Mouse (Mus musculus): ENCODE data around the gene Cacna1d.
A peak's percentile ranks its signal among the peaks of the same experiment; 100 is the strongest.

The Cacna1d gene

DNA sequence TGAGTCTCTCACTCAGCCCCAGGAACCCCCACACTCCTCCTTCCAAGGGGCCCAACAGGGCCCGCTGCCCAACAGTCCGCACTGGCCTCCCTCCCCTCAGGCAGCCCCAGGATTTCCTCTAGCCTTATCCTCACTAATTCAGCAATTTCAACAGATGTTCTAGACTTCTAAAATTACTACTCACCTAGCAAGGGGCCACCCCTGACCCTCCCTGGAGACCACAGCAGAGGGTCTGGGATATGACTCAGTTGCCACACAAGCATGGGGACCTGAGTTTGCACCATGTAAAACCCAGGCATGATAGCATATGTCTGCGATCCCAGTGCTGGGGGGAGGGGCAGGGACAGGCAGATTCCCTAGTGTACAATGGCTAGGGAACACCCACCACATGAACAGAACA, 151.1 kb downstream of the Cacna1d start:
- no peak for DNase-seq (ENCODE audit: inconsistent age in 2 of 2, low spot score in 1 of 2)

DNA sequence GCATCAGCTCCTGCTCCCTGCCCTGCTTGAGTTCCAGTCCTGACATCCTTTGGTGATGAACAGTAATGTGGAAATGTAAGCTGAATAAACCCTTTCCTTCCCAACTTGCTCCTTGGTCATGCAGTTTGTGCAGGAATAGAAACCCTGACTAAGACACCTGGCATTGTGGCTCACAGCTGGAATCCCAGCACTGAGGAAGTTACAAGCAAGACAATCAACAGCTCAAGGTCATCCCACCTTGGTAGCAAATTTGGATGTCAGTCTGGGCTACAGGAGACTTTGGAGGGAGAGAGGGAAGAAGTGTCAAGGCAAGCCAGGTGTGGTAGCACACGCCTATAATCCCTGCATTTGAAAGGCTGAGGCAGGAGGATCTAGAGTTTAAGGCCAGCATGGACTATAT, 159.4 kb downstream of the Cacna1d start:
- no peak for DNase-seq (ENCODE audit: inconsistent age in 2 of 2, low spot score in 1 of 2)

DNA sequence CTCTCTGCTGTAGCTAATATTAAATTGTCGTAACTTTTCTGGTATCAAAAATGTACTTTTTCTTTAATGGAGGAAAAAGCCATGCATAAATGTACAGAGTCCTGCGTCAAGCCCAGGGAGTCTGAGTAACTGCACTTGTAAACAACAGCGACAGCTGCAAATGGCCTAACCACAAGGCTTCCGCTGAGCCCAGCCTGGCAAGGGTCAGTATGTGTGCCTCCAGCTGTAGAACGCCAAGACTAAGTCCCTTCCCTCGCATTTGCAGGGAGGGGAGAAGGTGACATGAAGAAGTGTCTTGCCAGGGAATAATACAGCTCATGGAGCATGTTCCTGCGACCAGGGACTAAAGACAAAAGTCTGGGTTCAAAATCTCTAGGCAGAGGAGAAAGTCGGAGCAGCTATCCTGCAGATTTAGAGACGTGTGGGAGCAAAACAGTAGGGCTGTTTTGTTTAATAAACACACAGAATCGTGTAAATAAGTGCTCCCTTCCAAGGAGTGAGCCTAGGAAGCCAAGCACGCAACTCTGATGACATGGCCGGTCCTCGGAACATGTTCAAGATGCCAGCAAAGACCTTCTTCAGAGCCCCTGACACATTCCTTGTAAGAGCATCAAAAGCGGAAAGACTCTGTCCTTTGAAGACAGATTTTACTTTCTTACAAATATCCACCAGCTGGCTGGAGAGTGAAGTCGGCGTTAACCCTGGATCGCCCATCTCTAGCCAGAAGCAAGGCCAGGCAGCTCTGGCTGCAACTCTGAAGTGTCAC, 160.7 kb downstream of the Cacna1d start:
- DNase-seq (ENCODE audit: inconsistent age in 2 of 2, low spot score in 1 of 2) = peak in 1 of 2 experiments; percentile 23

DNA sequence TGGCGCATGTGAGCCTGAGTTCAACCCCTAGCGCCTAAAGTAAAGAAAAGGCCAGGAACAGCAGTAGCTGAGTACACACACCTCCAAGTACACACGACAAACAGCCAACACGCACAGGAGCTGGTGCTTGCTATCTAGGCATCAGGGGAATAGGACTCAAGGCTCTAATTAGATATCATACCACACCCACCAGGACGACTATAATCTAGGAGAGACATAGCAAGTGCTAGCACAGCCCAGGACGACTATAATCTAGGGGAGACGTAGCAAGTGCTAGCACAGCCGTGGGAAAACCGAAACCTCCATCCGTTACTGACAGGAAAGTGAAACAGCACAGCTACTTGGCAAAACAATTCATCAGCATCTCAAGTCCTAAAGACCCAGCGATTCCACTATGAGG, 162.1 kb downstream of the Cacna1d start:
- peak in 1 of 2 experiments; percentile 18 for DNase-seq (ENCODE audit: inconsistent age in 2 of 2, low spot score in 1 of 2)

DNA sequence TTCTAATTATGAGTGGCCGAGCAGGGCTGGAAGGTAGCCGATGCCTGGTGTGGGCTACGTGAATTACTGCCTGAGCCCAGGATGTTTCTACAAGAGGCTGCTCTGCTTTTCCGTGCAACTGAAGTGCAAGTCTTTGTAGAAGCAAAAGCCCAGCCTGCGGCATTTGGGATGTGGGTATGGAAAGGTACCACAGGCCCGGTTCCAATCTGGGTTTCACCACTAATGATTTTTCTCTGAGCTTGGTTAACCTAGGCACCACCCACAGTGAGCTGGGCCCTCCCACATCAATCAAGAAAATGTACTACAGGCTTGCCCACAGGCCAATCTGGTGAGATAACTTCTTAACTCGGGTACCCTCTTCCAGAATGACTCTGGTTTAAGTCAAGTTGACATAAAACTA, 163.8 kb downstream of the Cacna1d start:
- no peak for DNase-seq (ENCODE audit: inconsistent age in 2 of 2, low spot score in 1 of 2)

DNA sequence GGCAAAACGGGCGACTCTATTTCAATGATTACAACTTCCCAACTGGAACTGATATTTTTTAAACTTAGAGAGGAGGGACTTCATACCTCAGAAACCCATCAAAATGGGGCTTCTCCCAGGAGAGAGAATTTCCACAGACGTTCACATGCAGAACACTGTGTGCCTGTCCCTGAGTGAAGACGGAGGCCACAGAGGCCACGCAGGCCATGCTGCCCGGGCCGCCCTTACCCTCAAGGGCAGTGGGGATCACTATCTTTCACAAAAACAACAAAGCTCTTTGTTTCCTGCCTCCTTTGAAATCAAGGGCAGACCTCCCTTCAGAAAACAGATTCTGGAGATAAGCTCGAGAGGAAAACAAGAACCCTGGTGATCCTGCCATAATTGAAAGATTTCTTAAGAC, 164.2 kb downstream of the Cacna1d start:
- DNase-seq (ENCODE audit: inconsistent age in 2 of 2, low spot score in 1 of 2) = peak; percentile 57 to 73

DNA sequence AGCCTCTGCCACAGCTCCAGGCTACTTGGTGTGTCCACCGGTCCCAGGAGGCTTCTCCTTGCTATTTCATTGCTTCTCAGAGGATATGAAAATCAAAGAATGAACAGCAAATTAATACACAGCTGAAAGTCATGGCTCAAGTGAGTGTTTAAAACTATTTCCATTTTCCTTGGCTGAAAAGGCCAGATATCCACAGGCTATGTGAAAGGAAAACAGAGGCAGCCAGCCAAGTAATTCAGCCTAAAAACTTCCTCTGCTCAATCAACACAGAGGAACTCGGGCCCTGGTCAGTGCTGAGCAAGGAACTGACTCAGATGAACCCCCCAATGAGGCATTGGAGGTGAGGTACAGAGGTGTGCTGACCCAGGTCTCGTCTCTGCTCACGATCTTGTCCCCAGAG, 165.0 kb downstream of the Cacna1d start:
- peak in 1 of 2 experiments; percentile 56 for DNase-seq (ENCODE audit: inconsistent age in 2 of 2, low spot score in 1 of 2)

DNA sequence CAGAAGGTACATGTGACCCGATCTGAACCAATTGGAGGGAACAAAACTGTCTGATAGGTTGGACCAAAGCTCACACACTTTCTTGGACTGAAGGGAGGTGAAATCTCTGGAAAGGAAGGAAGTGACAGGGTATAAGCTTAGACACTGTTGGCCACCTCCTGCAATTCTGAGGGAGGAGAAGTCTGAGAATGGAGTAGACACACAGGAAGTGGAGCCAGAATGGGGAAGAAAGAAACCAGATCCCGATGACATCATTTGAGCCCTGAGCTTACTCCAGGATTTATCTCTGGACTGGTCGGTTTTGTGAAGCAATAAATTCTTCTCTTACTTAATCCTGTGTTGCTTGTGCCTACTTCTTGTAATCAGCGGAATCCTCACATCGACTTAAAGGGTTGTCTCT, 166.3 kb downstream of the Cacna1d start:
- DNase-seq (ENCODE audit: inconsistent age in 2 of 2, low spot score in 1 of 2) = peak in 1 of 2 experiments; percentile 26

DNA sequence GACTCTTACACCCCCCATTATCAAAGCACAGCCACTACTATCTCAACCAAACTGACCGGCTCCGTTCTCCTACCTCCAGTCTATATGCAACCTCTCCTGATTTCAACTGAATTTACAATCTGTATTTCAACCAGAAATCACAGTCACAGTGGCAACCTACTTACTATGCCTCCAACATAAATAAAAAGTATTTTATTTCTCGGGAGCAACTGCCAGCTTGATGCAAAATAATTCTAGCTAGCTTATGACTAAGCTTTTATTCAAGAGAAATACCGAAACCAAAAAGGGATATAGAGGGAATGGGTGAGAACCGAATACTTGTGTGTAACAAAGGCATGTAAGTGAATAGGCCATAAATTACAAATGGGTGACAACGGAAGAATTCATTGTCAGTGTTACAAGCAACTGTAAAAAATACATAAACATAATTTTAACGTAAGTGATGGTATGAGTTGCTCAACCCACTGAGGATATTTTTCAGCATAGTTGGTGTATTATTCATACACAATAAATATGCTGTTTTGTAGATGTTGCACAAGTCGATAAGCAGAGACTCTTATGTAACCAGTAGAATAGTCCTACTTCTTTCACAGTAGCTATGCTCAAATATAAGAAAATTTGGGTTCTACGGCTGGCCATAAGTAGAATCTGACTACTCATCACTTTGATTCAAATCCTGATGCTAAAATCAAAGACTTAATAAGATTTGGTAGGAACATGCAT, 172.4 kb downstream of the Cacna1d start:
- peak in 1 of 2 experiments; percentile 56 for DNase-seq (ENCODE audit: inconsistent age in 2 of 2, low spot score in 1 of 2)

DNA sequence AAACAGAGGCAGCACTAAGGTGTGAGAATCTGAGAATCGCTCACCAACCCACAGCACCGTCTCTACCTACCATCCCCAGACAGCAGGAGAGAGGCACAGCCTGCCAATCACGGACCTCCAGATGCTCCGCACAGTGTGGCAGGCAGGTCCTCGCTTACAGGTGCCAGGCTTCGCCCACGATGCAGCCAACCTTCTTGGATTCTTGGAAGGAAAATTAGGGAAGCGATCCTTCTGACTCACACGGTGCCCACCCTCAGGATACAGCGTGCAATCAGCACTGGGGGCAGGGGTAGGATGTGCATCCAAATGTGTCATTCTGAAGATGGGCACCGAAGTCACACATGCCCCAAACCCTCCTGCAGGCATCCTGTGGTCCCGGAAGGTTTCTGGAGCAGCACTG, 173.0 kb downstream of the Cacna1d start:
- DNase-seq (ENCODE audit: inconsistent age in 2 of 2, low spot score in 1 of 2) = peak in 1 of 2 experiments; percentile 41

DNA sequence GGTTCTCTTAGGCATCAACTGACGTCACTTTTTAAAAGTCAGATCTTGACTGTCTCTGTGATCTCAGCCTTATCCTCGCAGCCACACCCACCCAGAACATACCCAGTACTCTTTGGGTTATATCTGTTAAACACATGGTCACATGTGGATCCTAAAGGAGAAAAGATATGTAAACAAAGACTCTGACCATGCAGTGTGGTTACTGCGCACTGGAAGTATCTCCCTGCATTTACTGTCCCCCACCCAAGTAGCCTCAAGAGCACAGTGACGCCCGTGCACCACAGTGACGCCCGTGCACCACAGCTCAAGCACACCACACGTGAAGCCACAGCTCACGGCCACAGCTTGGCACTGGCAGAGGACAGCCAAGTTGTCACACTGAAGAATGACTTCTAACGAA, 173.6 kb downstream of the Cacna1d start:
- DNase-seq (ENCODE audit: inconsistent age in 2 of 2, low spot score in 1 of 2) = peak; percentile 61 to 82

DNA sequence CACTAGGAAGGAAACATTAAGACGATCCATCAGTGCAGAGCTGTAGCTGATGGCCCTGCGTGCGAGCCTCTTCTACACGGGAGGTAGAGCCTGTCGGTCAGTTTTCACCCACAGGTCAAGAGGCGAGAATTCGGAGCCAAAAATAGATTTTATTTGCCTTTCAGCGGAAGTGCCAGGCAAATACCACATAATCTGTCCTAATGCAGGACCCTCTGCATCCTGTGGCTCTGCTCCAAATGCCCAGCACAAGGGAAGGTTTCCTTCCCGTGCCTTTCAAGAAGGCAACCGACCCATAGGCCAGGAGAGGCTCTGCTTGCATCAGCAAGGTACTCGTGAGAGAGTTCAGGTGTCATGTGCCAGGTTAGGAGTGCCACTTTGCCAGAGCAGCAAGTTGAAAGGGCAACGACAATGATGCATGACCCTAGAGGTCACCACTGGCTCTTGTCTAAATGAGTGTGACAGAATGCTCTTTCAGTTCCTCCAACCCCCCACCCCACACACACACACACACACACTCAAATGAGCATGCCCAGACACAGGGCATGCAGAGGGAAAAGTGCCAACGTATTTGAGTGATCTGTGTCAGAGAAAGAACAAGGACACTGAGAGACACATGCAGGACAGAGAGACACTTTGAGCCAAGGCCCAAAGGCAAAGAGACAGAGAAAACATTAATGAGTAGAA, 179.9 kb downstream of the Cacna1d start:
- peak; percentile 33 to 53 for DNase-seq (ENCODE audit: inconsistent age in 2 of 2, low spot score in 1 of 2)

DNA sequence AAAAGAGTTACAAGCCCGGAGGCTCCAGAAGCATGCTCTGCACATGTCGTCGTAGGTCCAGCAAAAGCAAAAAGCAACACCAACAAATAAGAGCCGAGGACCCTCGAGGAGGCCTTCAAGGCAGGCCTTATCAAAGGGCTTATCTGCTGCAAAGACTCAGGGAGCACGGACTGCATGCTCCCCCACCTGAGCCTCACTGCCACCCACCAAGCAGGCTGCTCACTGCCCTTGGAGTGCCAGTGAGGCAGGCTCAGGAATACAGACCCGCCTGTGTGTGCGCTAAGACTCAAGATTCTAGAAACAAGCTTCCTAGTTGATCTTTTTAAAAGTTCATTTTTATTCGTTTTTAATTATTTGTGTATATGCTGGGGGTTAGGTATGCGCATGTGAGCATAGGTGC, 181.0 kb downstream of the Cacna1d start:
- peak in 1 of 2 experiments; percentile 5 for DNase-seq (ENCODE audit: inconsistent age in 2 of 2, low spot score in 1 of 2)

DNA sequence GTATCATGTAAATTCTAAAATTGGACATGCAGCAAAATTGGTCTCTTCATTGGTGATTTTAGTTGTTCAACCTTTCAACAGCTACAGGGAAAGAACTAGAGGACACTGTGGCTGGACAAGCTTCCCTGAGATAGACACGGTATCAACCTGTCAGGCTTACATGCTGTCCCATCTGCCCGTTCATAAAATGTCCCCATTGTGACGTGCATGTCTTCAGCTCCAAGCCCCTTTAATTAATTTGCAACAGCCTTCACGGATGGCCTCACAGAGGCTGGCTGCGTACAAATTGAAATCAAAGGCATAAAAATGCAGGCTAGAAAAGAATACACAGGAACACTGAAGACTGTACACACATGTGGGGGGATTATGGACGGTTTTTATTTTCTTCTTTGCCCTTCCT, 185.0 kb downstream of the Cacna1d start:
- peak in 1 of 2 experiments; percentile 1 for DNase-seq (ENCODE audit: inconsistent age in 2 of 2, low spot score in 1 of 2)

DNA sequence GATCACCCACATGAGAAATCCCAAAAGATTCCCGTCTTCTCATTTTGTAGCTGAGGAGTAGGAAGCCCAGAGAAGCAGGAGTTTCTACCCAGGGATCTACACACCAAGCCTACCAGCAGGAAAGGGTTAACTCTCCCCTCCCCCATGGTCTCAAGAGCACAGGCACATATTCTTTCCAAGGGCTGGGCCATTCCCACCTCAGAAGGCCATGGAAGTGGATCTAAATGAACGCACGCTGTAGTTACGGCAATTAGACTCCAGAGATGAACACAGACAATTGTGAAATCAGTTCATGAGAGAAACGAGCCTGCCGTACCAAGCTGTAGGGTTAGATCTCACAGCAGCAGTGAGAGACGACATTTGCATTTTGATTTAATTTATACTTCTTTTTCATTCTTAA, 191.3 kb downstream of the Cacna1d start:
- no peak for DNase-seq (ENCODE audit: inconsistent age in 2 of 2, low spot score in 1 of 2)

DNA sequence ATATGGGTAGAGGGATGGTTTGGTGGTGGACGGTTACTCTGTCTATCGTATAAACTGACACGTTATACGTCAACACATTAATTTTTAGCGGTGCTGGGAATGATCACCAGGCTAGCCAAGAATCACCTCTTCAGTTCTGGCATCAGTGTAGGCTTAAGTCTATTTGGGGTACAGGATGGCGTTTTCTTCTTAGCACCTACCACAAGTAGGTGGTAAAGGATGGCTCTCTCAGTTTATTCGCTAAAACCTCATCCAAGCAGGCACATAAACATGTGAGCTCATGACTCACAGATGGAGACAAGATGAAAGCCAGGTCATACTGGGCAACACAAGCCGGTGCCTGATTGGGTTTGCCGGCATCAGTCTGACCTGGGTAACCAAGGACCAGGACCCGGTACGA, 193.8 kb downstream of the Cacna1d start:
- DNase-seq (ENCODE audit: inconsistent age in 2 of 2, low spot score in 1 of 2) = no peak

DNA sequence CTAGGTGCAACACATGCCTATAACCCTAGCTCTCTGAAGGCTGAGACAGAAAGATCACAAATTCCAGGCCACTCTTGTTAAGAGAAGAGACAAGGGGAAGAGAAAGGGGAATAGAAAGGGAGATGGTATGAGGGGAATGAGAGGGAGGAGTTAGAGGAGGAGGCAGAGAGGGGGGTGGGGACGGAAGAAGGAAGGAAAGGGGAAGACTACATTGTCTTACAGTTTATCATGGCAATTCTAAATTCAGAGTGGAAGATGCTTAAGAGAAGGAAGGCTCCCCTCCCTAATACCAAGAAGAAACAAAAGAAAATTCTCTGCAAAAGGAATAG, 199.2 kb downstream of the Cacna1d start:
- DNase-seq (ENCODE audit: inconsistent age in 2 of 2, low spot score in 1 of 2) = no peak

DNA sequence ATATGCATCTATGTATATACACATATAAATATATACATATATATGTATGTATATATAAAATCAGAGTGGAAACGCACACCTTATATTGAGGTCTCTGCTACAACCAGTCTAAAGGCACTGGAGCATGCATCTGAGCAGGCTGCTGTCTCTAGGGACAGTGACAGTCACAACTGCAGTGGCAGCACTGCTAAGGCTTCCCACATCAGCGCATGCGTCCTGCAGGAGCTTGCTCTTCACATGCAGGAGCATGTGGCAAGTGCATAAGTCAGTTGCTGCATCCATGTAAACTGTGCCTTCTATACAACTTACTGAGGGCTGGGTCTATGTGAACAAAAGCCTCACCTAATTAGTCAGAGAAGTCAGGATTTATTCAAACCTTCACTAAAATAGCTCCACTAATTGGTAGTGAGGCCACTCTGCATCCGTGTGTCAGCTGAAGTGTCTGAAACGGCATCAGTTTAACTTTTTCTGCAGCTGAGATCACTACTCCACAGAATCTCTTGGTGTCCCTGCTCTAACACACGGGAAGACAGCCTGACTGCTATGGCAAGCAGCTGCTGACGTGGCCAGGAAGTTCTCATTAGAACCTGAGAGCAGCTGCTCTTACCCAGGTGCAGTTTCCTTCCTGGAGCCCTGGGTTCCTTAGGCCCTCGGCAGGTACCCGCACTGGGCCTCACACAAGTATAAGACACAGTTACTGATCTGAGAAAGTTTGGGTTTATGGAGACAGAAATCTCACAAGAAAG, 199.7 kb downstream of the Cacna1d start:
- peak in 1 of 2 experiments; percentile 19 for DNase-seq (ENCODE audit: inconsistent age in 2 of 2, low spot score in 1 of 2)

DNA sequence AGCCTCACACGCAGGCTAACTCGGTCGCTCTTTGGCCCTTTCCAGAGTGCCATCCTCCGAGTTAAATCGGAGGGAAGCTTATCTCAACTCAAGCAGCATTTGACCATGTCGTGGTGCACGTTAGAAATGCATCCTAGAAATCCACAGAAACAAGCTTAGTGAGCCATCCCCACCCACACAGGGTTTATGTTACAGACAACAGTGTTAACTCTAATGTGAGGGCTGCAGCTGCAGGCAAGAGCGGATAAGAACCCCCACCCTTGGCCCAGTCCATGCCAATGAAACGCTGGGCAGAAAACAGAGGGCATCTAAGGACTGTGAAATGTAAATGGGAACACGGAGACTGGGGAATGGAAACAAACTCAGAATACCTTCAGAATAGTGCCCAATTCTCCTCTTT, 206.8 kb downstream of the Cacna1d start:
- no peak for DNase-seq (ENCODE audit: inconsistent age in 2 of 2, low spot score in 1 of 2)

DNA sequence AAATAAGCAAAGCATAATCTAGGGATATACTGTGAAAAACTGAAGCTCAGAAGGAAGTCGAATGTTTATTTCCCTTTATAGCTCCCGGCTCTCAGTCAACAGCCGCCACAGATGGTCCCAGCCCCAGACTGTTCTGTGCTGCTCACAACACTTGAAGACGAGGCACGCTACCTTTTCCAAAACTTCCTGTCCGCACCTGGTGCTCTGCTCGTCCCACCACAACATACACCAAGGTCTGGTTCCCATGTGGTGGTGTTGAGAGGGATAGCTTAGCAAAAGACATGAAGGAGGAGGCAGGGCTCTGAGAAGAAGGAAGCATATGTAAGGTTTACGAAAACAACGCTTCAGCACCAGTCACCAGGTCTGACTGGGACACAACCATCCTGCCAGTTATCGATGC, 207.2 kb downstream of the Cacna1d start:
- no peak for DNase-seq (ENCODE audit: inconsistent age in 2 of 2, low spot score in 1 of 2)

DNA sequence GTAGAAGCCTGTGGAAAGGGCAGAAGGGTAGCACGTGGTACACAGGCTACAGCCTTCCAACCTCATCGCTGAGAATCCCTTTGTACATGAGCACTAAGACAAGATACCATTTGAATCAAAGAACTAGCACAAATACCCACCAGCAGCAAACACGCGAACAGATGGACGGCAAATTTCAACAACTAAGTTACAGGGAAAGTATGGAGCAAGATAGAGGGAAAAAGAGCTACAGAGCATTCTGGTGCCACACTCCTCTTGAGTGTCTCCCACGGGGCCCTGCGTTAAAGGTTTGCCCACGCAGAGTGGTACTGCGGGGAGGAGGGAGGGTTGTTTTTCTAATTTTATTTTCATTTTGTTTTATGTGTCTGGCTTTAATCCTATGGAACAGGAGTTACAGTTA, 215.7 kb downstream of the Cacna1d start:
- DNase-seq (ENCODE audit: inconsistent age in 2 of 2, low spot score in 1 of 2) = no peak

Data from adrenal gland, adult (tissue).